15 mouse cellular contexts compared by ENCODE assay signal in genomic region chr4:54761257-54761656, GRCm38 (mm10).
A peak's percentile ranks its signal among the peaks of the same experiment; 100 is the strongest.
DNase-seq lines count a peak whose midpoint lies in the region; ATAC-seq lines count a peak whose summit lies in the region.
"Had no signal": no experiment of that assay in that cellular context is flagged by ENCODE, and none has a peak within 500 bp of the region (broad histone marks: within the 10 kb centered on the region; RNA-seq: fewer than 3 reads in every experiment).

No protein-coding gene starts in this region.

- H3K9me3 ChIP-seq in heart, embryonic 14.5 days (ENCODE audit: control insufficient read depth, low read length), result no peaks in the 10 kb centered on the region
- H3K9me3 ChIP-seq: embryonic facial prominence, embryonic 13.5 days; forebrain, embryonic 12.5 days; liver, embryonic 15.5 days had no signal

- H3K9ac ChIP-seq in heart, embryonic 14.5 days (ENCODE audit: low read length), result no peak overlapping the region
- H3K9ac ChIP-seq: embryonic facial prominence, embryonic 13.5 days; forebrain, embryonic 12.5 days; liver, embryonic 15.5 days had no signal

- DNase-seq in heart, adult 8-10 months (ENCODE audit: low spot score), result no peak
- peak; percentile 15 for DNase-seq in urinary bladder, postnatal 14 days (ENCODE audit: low spot score)
- no peak for DNase-seq in urinary bladder, postnatal 36 days (ENCODE audit: low spot score in 2 of 2)
- peak; percentile 47 to 55 for DNase-seq in cerebellum, postnatal 36 days
- no peak for DNase-seq in thymus, postnatal 25 days
- DNase-seq in urinary bladder, postnatal 10 days (ENCODE audit: low spot score), result no peak
- DNase-seq: adrenal gland, adult 8-10 months; right cerebral cortex, postnatal 25 days; thymus, postnatal 36 days had no signal

- 35% methylated on average over 5 of the region's 5 CpGs for WGBS in heart, embryonic 14.5 days

- no peaks in the 10 kb centered on the region for H3K27me3 ChIP-seq in heart, embryonic 14.5 days (ENCODE audit: control insufficient read depth, insufficient read depth, low read length)
- H3K27me3 ChIP-seq: CH12.LX; embryonic facial prominence, embryonic 13.5 days; forebrain, embryonic 12.5 days; liver, embryonic 15.5 days had no signal

- no peak overlapping the region for H3K4me3 ChIP-seq in heart, embryonic 14.5 days (ENCODE audit: control insufficient read depth in 1 of 2, insufficient read depth in 1 of 2, low read depth in 1 of 2, low read length in 2 of 2)
- H3K4me3 ChIP-seq: embryonic facial prominence, embryonic 13.5 days; forebrain, embryonic 12.5 days; liver, embryonic 15.5 days had no signal

- peaks cover 10 to 14% of the 10 kb centered on the region in 2 experiments; a peak in 3 of 4 replicates for H3K4me1 ChIP-seq in heart, embryonic 14.5 days (ENCODE audit: control insufficient read depth in 2 of 2, insufficient read depth in 2 of 2, low read length in 2 of 2)
- H3K4me1 ChIP-seq: liver, embryonic 15.5 days had no signal

- no peak overlapping the region for H3K27ac ChIP-seq in heart, embryonic 14.5 days (replicated peaks in 1 of 2; ENCODE audit: control insufficient read depth in 1 of 2, insufficient read depth in 1 of 2, low read depth in 2 of 2, low read length in 2 of 2)
- H3K27ac ChIP-seq: embryonic facial prominence, embryonic 13.5 days; forebrain, embryonic 12.5 days; liver, embryonic 15.5 days had no signal

- 0 out of 2 replicates have a peak, but pooled peaks have one; percentile 20 for ATAC-seq in heart, embryonic 14.5 days (ENCODE audit: insufficient number of reproducible peaks, insufficient read depth, low FRiP score, low read depth)
- ATAC-seq: inflammation-experienced regulatory T-cells, adult 6 months had no signal

- H3K36me3 ChIP-seq in heart, embryonic 14.5 days (ENCODE audit: control insufficient read depth, insufficient read depth, low read length), result no peaks in the 10 kb centered on the region
- H3K36me3 ChIP-seq: embryonic facial prominence, embryonic 13.5 days; forebrain, embryonic 12.5 days; liver, embryonic 15.5 days had no signal

- H3K4me2 ChIP-seq in heart, embryonic 14.5 days (ENCODE audit: low read length), result no peak overlapping the region
- H3K4me2 ChIP-seq: embryonic facial prominence, embryonic 13.5 days; forebrain, embryonic 12.5 days; liver, embryonic 15.5 days had no signal

Comparison
In these comparisons a context has a peak if more than half of its experiments do, and no peak if none do; other contexts are left out.
1. DNase-seq: peak in urinary bladder, postnatal 14 days (single experiment) and cerebellum, postnatal 36 days (2 of 2); none in heart, adult 8-10 months (single experiment), urinary bladder, postnatal 36 days (0 of 2), thymus, postnatal 25 days (single experiment) and urinary bladder, postnatal 10 days (single experiment).